Mouse (Mus musculus) liver, postnatal 0 days (tissue): ENCODE measurements around the gene Ccdc69. TPM values are rescaled to one million over a fixed set of nuclear protein-coding genes. Genes with fewer than 3 reads are reported as not detected.

Source experiments
- ATAC-seq: fragments of 200-750 bp; cut with Nextera tagmentation; 2 replicates; pipeline ENCODE4 v1.8.0; 2017; ENCODE audit warnings: mild to moderate bottlenecking, moderate library complexity
- DNase-seq: peaks from one replicate; pipeline ENCODE4 v3.0.0-alpha.2; 2016
- H3K27ac ChIP-seq: fragments of 300-500 bp; sonication (generic); 2 replicates; pipeline ENCODE4 v1.5.1; 2014; ENCODE audit warnings: antibody characterized with exemption, moderate library complexity, mild to moderate bottlenecking, low read depth
- H3K27me3 ChIP-seq: fragments of 300-500 bp; sonication (generic); 2 replicates; pipeline ENCODE4 v1.6.1; 2014; ENCODE audit warnings: low read length, control low read depth, mixed read lengths; ENCODE audit not compliant: insufficient read depth
- H3K36me3 ChIP-seq: fragments of 300-500 bp; sonication (generic); replicated peaks from 2 replicates; pipeline ENCODE4 v1.6.1; 2014; ENCODE audit warnings: mild to moderate bottlenecking, control low read depth, low read length, moderate library complexity, mixed read lengths; ENCODE audit not compliant: insufficient read depth
- H3K4me1 ChIP-seq: fragments of 300-500 bp; sonication (generic); 2 replicates; pipeline ENCODE4 v1.6.1; 2014; ENCODE audit warnings: antibody characterized with exemption, mild to moderate bottlenecking, control low read depth; ENCODE audit not compliant: insufficient read depth
- H3K4me2 ChIP-seq: fragments of 300-500 bp; sonication (generic); 2 replicates; pipeline ENCODE4 v1.6.1; 2014; ENCODE audit warnings: low read depth, mild to moderate bottlenecking, low read length, moderate library complexity, mixed read lengths
- H3K4me3 ChIP-seq: fragments of 300-500 bp; sonication (generic); 2 replicates; pipeline ENCODE4 v1.5.1; 2014; ENCODE audit warnings: low read depth, low read length
- H3K9ac ChIP-seq: fragments of 300-500 bp; sonication (generic); replicated peaks from 2 replicates; pipeline ENCODE4 v1.6.1; 2014; ENCODE audit warnings: mild to moderate bottlenecking, moderate library complexity
- H3K9me3 ChIP-seq: fragments of 300-500 bp; sonication (generic); 2 replicates; pipeline ENCODE4 v1.6.1; 2016; ENCODE audit warnings: mild to moderate bottlenecking, control low read depth, low read length, mixed read lengths
- CTCF ChIP-seq: sonication (generic); IDR thresholded peaks from 2 replicates; pipeline ENCODE4 v1.5.1; 2016; ENCODE audit warnings: antibody characterized with exemption, low read depth
- EP300 ChIP-seq: IDR thresholded peaks from 2 replicates; pipeline ENCODE4 v1.6.1; 2016; ENCODE audit warnings: antibody characterized with exemption, low read depth, mild to moderate bottlenecking
- WGBS: fragments of 180-500 bp; shearing (Covaris S2); extraction: QIAGEN DNeasy Blood & Tissue Kit; methylation state at CpG from one replicate; pipeline ENCODE4 v1.1.7; 2014; ENCODE audit not compliant: insufficient replicate concordance; 5-methylcytosine and 5-hydroxymethylcytosine counted together
- polyA plus RNA-seq: library from polyadenylated mRNA; unstranded; fragments of >200 nt; fragmentation: Nextera tagmentation; extraction: Ambion mirVana; gene quantifications from 2 replicates; pipeline ENCODE4 v1.2.1, GENCODE M21; 2015

The Ccdc69 gene
- polyA plus RNA-seq, 1 experiment from 2014 or later, result 1.3 TPM

DNA sequence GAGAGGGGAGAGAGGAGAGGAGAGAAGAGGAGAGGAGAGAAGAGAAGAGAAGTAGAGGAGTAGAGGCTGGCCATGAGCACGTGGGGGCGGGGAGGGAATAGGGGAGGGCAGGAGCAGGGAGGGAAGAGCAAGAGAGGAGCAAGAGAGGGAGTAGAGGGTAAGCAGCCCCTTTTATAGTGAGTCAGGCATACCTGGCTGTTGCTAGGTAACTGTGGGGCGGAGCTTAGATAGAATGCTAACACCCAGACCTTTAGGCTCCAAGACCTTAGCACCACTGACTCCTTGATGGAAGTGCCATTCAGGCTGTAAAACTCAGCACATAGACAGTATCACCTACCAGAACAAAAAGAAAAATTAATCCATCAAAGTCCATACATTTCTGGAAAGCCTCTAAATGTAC is 41.3 kb downstream of the Ccdc69 start:
- H3K9me3 ChIP-seq, result no peaks in the 10 kb centered on the region
- no peaks in the 10 kb centered on the region for H3K27me3 ChIP-seq
- H3K4me1 ChIP-seq, result peaks cover 24% of the 10 kb centered on the region
- no peak overlapping the region for H3K4me3 ChIP-seq
- DNase-seq, result no peak
- no peak overlapping the region for H3K27ac ChIP-seq
- no peak overlapping the region for H3K9ac ChIP-seq
- H3K36me3 ChIP-seq, result no peaks in the 10 kb centered on the region
- 37% methylated on average over 3 of the region's 3 CpGs for WGBS
- no peak overlapping the region for H3K4me2 ChIP-seq
- TF ChIP-seq CTCF (no peak), EP300 (no peak)
- no peak for ATAC-seq

DNA sequence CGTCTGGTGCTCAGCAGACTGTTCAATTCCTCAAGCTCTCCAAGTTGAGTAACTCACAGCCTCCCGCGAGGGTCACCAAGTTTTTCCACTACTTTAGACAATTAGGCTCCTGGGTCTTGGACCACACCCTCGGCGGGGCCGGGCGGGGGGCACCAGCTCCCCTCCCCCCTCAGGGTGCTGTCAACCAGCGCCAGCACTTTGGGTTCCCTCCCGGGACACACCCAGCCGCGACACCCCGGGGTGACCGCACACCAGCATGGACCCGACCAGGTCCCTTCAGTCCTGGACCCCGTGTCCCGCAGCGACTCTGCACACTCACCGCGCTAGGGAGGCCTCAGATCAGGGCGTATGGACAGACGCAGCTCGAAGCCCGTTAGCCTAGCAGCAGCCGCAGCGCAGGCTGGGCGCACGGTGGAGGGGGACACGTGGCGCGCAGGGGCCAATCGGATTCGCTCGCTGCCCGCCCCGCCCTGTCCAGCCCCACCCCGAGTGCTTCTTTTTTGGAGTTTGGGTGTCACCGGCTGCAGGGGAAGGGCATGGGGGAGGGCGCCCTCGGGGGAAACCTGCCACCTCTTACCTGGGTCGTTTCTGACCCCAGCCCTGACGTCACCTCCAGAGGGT is 44.8 kb downstream of the Ccdc69 start, which contains the start of gene Anxa6:
Gene Anxa6, minus strand, starts transcription at position 406 of the 621 bp plus-strand sequence.
- Histone ChIP-seq H3K4me2 (peak within 1 kb of the TSS; percentile 91), H3K9me3 (no peaks in the 10 kb centered on the region), H3K4me1 (peaks cover 33% of the 10 kb centered on the region), H3K4me3 (peak within 1 kb of the TSS; percentile 60), H3K36me3 (no peaks in the 10 kb centered on the region), H3K27ac (peak within 1 kb of the TSS; percentile 68), H3K9ac (peak within 1 kb of the TSS; percentile 65), H3K27me3 (no peaks in the 10 kb centered on the region)
- DNase-seq (peak; percentile 87), ATAC-seq (peak; percentile 93)
- TF ChIP-seq CTCF, result no peak
- TF ChIP-seq EP300, result no peak
- WGBS, result 0% methylated on average over 38 of the region's 41 CpGs

GRCm38 (mm10) chr11:55032286-55032685 is 45.6 kb downstream of the Ccdc69 start:
- peak overlapping the region; percentile 60 for H3K4me3 ChIP-seq
- H3K9ac ChIP-seq, result peak overlapping the region; percentile 65
- no peaks in the 10 kb centered on the region for H3K9me3 ChIP-seq
- DNase-seq, result no peak
- whole genome bisulfite sequencing, result 5% methylated on average over 5 of the region's 5 CpGs
- peak overlapping the region; percentile 91 for H3K4me2 ChIP-seq
- peak overlapping the region; percentile 68 for H3K27ac ChIP-seq
- no peak for ATAC-seq
- no peaks in the 10 kb centered on the region for H3K27me3 ChIP-seq
- H3K36me3 ChIP-seq, result no peaks in the 10 kb centered on the region
- H3K4me1 ChIP-seq, result peaks cover 41% of the 10 kb centered on the region
- TF ChIP-seq CTCF (no peak), EP300 (no peak)

DNA sequence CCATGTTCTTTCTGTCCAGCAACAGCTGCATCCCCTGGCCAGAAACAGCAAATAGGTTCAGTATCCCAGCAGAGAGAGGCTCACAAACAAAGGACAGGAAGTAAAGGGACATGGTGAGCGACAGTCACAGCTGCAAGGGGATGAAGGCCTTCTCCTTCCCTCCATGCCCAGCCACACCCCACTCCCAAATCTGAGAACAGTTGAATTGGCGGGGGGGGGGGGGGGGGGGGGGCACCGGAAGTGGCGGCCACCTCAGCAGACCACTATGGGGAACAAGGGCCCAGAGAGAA is 46.0 kb downstream of the Ccdc69 start:
- Histone ChIP-seq H3K27me3 (no peaks in the 10 kb centered on the region), H3K36me3 (no peaks in the 10 kb centered on the region), H3K4me2 (peak overlapping the region; percentile 91), H3K9me3 (no peaks in the 10 kb centered on the region), H3K4me1 (peaks cover 45% of the 10 kb centered on the region), H3K9ac (no peak overlapping the region; the same call in 1 of the 2 replicates), H3K27ac (peak overlapping the region; percentile 57), H3K4me3 (peak overlapping the region; percentile 60)
- TF ChIP-seq EP300, result no peak
- no peak for TF ChIP-seq CTCF
- no peak for ATAC-seq
- DNase-seq, result no peak
- WGBS, result 0% methylated on average over 2 of the region's 4 CpGs

GRCm38 (mm10) chr11:55031211-55031990 is 46.5 kb downstream of the Ccdc69 start:
- no peaks in the 10 kb centered on the region for H3K27me3 ChIP-seq
- H3K4me2 ChIP-seq, result peak overlapping the region; percentile 91
- H3K4me1 ChIP-seq, result peaks cover 50% of the 10 kb centered on the region
- 29% methylated on average over 10 of the region's 10 CpGs for WGBS
- peak overlapping the region; percentile 57 for H3K27ac ChIP-seq
- no peak for ATAC-seq
- no peaks in the 10 kb centered on the region for H3K36me3 ChIP-seq
- peak overlapping the region; percentile 60 for H3K4me3 ChIP-seq
- TF ChIP-seq CTCF (no peak), EP300 (no peak)
- DNase-seq, result no peak
- H3K9ac ChIP-seq, result no peak overlapping the region
- no peaks in the 10 kb centered on the region for H3K9me3 ChIP-seq

DNA sequence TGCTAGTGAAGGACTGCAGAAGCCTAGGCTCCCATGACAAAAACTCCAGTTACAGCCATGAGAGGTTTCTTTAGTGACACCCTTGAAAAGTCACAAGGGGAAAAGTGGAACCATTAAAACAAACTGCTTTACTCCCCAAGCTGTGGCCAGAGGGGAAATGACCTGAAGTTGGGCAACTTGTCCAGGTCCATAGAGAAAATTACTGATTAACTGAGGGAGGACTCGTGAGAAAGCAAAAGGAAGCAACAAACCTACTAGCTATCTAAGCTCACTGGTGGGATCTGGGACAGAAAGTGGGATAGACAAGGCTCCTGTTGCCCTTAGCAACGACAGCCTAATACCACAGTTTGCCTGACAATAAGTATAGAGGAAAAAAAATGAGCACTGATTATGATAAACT is 49.4 kb downstream of the Ccdc69 start:
- 0 out of 2 replicates have a peak, but pooled peaks cover 2% of the 10 kb centered on the region for H3K36me3 ChIP-seq
- ATAC-seq, result peak; percentile 59
- TF ChIP-seq CTCF (no peak), EP300 (peak; percentile 32; the same call in 1 of the 2 replicates)
- no peaks in the 10 kb centered on the region for H3K27me3 ChIP-seq
- peaks cover 58% of the 10 kb centered on the region for H3K4me1 ChIP-seq
- no peak overlapping the region; the same call in 1 of the 2 replicates for H3K9ac ChIP-seq
- WGBS, result 41% methylated on average over 2 of the region's 2 CpGs
- no peak for DNase-seq
- H3K9me3 ChIP-seq, result no peaks in the 10 kb centered on the region
- no peak overlapping the region for H3K4me3 ChIP-seq
- peak overlapping the region; percentile 89 for H3K27ac ChIP-seq
- peak overlapping the region; percentile 44 for H3K4me2 ChIP-seq
